Comparison of ENCODE assay signal across 13 mouse cellular contexts in genomic region chr2:167696143-167696542, GRCm38 (mm10). TPM values are rescaled to one million over a fixed set of nuclear protein-coding genes. Genes with fewer than 3 reads are reported as not detected.
A peak's percentile ranks its signal among the peaks of the same experiment; 100 is the strongest.
DNase-seq lines count a peak whose midpoint lies in the region; ATAC-seq and TF ChIP-seq lines count a peak whose summit lies in the region.
"Had no signal": no experiment of that assay in that cellular context is flagged by ENCODE, and none has a peak within 500 bp of the region (broad histone marks: within the 10 kb centered on the region; RNA-seq: fewer than 3 reads in every experiment).

No protein-coding gene starts in this region.

- no peak overlapping the region for H3K4me2 ChIP-seq in heart, embryonic 11.5 days
- H3K4me2 ChIP-seq in lung, embryonic 15.5 days, result no peak overlapping the region
- H3K4me2 ChIP-seq in heart, postnatal 0 days (ENCODE audit: low read depth, low read length), result no peak overlapping the region
- H3K4me2 ChIP-seq in stomach, postnatal 0 days (replicated peaks; ENCODE audit: low read depth), result no peak overlapping the region
- H3K4me2 ChIP-seq: embryonic facial prominence, embryonic 15.5 days; liver, embryonic 13.5 days had no signal

- no peak for TF ChIP-seq EP300 in heart, postnatal 0 days (IDR thresholded peaks at IDR 0.05; ENCODE audit: low read depth)
- TF ChIP-seq EP300 in stomach, postnatal 0 days (optimal IDR thresholded peaks at IDR 0.05), result no peak

- DNase-seq in heart, adult 18-20 months, result peak; percentile 66 to 82
- DNase-seq in lung, postnatal 10 days, result no peak
- no peak for DNase-seq in heart, postnatal 0 days (ENCODE audit: low spot score)
- DNase-seq in stomach, postnatal 0 days (ENCODE audit: low spot score), result no peak
- no peak for DNase-seq in spleen, adult 18-20 months
- DNase-seq in spleen, postnatal 10 days (ENCODE audit: low spot score in 2 of 2), result no peak
- DNase-seq: cerebellum, postnatal 14 days; liver, embryonic 13.5 days; thymus, postnatal 14 days had no signal

- no peak overlapping the region for H3K27ac ChIP-seq in heart, embryonic 11.5 days (ENCODE audit: low read depth, low read length)
- peak overlapping the region; percentile 10; the same call in 1 of the 2 replicates for H3K27ac ChIP-seq in lung, embryonic 15.5 days
- H3K27ac ChIP-seq in heart, postnatal 0 days (ENCODE audit: low read depth), result peak overlapping the region; percentile 43
- peak overlapping the region; percentile 63 for H3K27ac ChIP-seq in stomach, postnatal 0 days (replicated peaks)
- H3K27ac ChIP-seq: embryonic facial prominence, embryonic 15.5 days; liver, embryonic 13.5 days had no signal

- peaks cover 8% of the 10 kb centered on the region for H3K4me1 ChIP-seq in heart, embryonic 11.5 days (ENCODE audit: control insufficient read depth, insufficient read depth, low read length)
- H3K4me1 ChIP-seq in lung, embryonic 15.5 days, result peaks cover 29% of the 10 kb centered on the region
- H3K4me1 ChIP-seq in heart, postnatal 0 days (ENCODE audit: control insufficient read depth, insufficient read depth), result peaks cover 16% of the 10 kb centered on the region
- H3K4me1 ChIP-seq in stomach, postnatal 0 days (replicated peaks; ENCODE audit: control insufficient read depth, insufficient read depth), result no peaks in the 10 kb centered on the region

- WGBS in heart, embryonic 11.5 days (ENCODE audit: insufficient replicate concordance), result 86% methylated on average over 7 of the region's 7 CpGs
- WGBS in lung, embryonic 15.5 days, result 76% methylated on average over 7 of the region's 7 CpGs
- WGBS in heart, postnatal 0 days, result 52% methylated on average over 7 of the region's 7 CpGs
- 68% methylated on average over 7 of the region's 7 CpGs for WGBS in stomach, postnatal 0 days

- H3K9ac ChIP-seq in heart, embryonic 11.5 days (ENCODE audit: low read depth, low read length), result no peak overlapping the region
- H3K9ac ChIP-seq in lung, embryonic 15.5 days, result no peak overlapping the region
- no peak overlapping the region for H3K9ac ChIP-seq in heart, postnatal 0 days (replicated peaks; ENCODE audit: low read depth, low read length)
- peak overlapping the region; percentile 23; the same call in 1 of the 2 replicates for H3K9ac ChIP-seq in stomach, postnatal 0 days (ENCODE audit: low read length)
- H3K9ac ChIP-seq: embryonic facial prominence, embryonic 15.5 days; liver, embryonic 13.5 days had no signal

- ATAC-seq in heart, embryonic 11.5 days (replicated peaks; ENCODE audit: insufficient number of reproducible peaks, low FRiP score, low TSS enrichment), result no peak
- ATAC-seq in lung, embryonic 15.5 days (ENCODE audit: borderline replicate concordance, extremely low read depth, low FRiP score, low TSS enrichment), result no peak
- ATAC-seq in heart, postnatal 0 days (ENCODE audit: insufficient read depth, low read depth), result peak; percentile 7; the same call in 1 of the 2 replicates
- ATAC-seq in stomach, postnatal 0 days (ENCODE audit: low FRiP score, low TSS enrichment), result no peak
- ATAC-seq: Patski had no signal

- no peaks in the 10 kb centered on the region; the same call in 1 of the 2 replicates for H3K27me3 ChIP-seq in heart, embryonic 11.5 days (ENCODE audit: control insufficient read depth, insufficient read depth, low read length)
- no peaks in the 10 kb centered on the region for H3K27me3 ChIP-seq in lung, embryonic 15.5 days
- H3K27me3 ChIP-seq in heart, postnatal 0 days (ENCODE audit: control insufficient read depth, insufficient read depth, low read length), result no peaks in the 10 kb centered on the region
- H3K27me3 ChIP-seq in stomach, postnatal 0 days (ENCODE audit: control insufficient read depth, insufficient read depth, low read length), result no peaks in the 10 kb centered on the region
- H3K27me3 ChIP-seq: embryonic facial prominence, embryonic 15.5 days; Patski had no signal

- TF ChIP-seq CTCF in heart, postnatal 0 days (IDR thresholded peaks at IDR 0.05; ENCODE audit: low read depth), result no peak
- TF ChIP-seq CTCF in stomach, postnatal 0 days (IDR thresholded peaks at IDR 0.05; ENCODE audit: low read depth), result no peak

- no peaks in the 10 kb centered on the region for H3K9me3 ChIP-seq in heart, embryonic 11.5 days (replicated peaks; ENCODE audit: control insufficient read depth, low read length)
- H3K9me3 ChIP-seq in lung, embryonic 15.5 days, result no peaks in the 10 kb centered on the region
- no peaks in the 10 kb centered on the region for H3K9me3 ChIP-seq in heart, postnatal 0 days (replicated peaks; ENCODE audit: control insufficient read depth, low read length)
- no peaks in the 10 kb centered on the region for H3K9me3 ChIP-seq in stomach, postnatal 0 days (ENCODE audit: control insufficient read depth, low read length)
- H3K9me3 ChIP-seq: embryonic facial prominence, embryonic 15.5 days; liver, embryonic 13.5 days had no signal

- no peaks in the 10 kb centered on the region for H3K36me3 ChIP-seq in heart, embryonic 11.5 days (ENCODE audit: control insufficient read depth, insufficient read depth, low read length)
- peaks cover 34% of the 10 kb centered on the region for H3K36me3 ChIP-seq in lung, embryonic 15.5 days
- H3K36me3 ChIP-seq in heart, postnatal 0 days (replicated peaks; ENCODE audit: control insufficient read depth, insufficient read depth, low read length), result no peaks in the 10 kb centered on the region
- no peaks in the 10 kb centered on the region for H3K36me3 ChIP-seq in stomach, postnatal 0 days (ENCODE audit: control insufficient read depth, insufficient read depth, low read length)
- H3K36me3 ChIP-seq: embryonic facial prominence, embryonic 15.5 days; liver, embryonic 13.5 days had no signal

- no peak overlapping the region for H3K4me3 ChIP-seq in heart, embryonic 11.5 days (ENCODE audit: low read depth, low read length)
- H3K4me3 ChIP-seq in lung, embryonic 15.5 days, result no peak overlapping the region
- H3K4me3 ChIP-seq in heart, postnatal 0 days (ENCODE audit: low read depth, low read length), result no peak overlapping the region
- no peak overlapping the region for H3K4me3 ChIP-seq in stomach, postnatal 0 days (ENCODE audit: low read depth, low read length)
- H3K4me3 ChIP-seq: embryonic facial prominence, embryonic 15.5 days; liver, embryonic 13.5 days had no signal

RNA-seq across cellular contexts. Expression of gene Tmem189, which starts 6.5 kb away (rescaled TPM):
- 10 to 100 TPM; 22.0 to 23.0 TPM for total RNA-seq in heart, adult 18-20 months (2021)
- 38.2 and 38.7 TPM in 2 replicates for polyA plus RNA-seq in heart, embryonic 11.5 days (2014; fragmentation: Nextera tagmentation; extraction: Ambion mirVana)
- polyA plus RNA-seq in lung, embryonic 15.5 days (2015; fragmentation: Nextera tagmentation; extraction: Ambion mirVana), result 41.7 and 43.8 TPM in 2 replicates
- total RNA-seq in heart, postnatal 0 days (2014; rRNA removed; ENCODE audit: low replicate concordance), result 76.8 and 84.3 TPM in 2 replicates
- 37.6 and 39.3 TPM in 2 replicates for polyA plus RNA-seq in heart, postnatal 0 days (2015; fragmentation: Nextera tagmentation; extraction: Ambion mirVana)
- polyA plus RNA-seq in stomach, postnatal 0 days (2015; fragmentation: Nextera tagmentation; extraction: Ambion mirVana), result 74.6 and 85.7 TPM in 2 replicates

RNA-seq across cellular contexts. Expression of gene Cebpb, which starts 7.4 kb away (rescaled TPM):
- 100 to 1,000 TPM; 127 to 160 TPM for total RNA-seq in heart, adult 18-20 months (2021)
- polyA plus RNA-seq in heart, embryonic 11.5 days (2014; fragmentation: Nextera tagmentation; extraction: Ambion mirVana), result 8.0 and 8.2 TPM in 2 replicates
- 61.4 and 68.1 TPM in 2 replicates for polyA plus RNA-seq in lung, embryonic 15.5 days (2015; fragmentation: Nextera tagmentation; extraction: Ambion mirVana)
- 43.5 and 50.8 TPM in 2 replicates for total RNA-seq in heart, postnatal 0 days (2014; rRNA removed; ENCODE audit: low replicate concordance)
- 4.9 and 5.8 TPM in 2 replicates for polyA plus RNA-seq in heart, postnatal 0 days (2015; fragmentation: Nextera tagmentation; extraction: Ambion mirVana)
- polyA plus RNA-seq in stomach, postnatal 0 days (2015; fragmentation: Nextera tagmentation; extraction: Ambion mirVana), result 55.0 and 60.2 TPM in 2 replicates

RNA-seq across cellular contexts. Expression of gene Gm20431, which starts 34.8 kb away (rescaled TPM):
- total RNA-seq in heart, adult 18-20 months (2021), result 10 to 100 TPM in 1 of 2 experiments, 1 to 10 TPM in 1; 9.3 to 17.0 TPM
- polyA plus RNA-seq in heart, embryonic 11.5 days (2014; fragmentation: Nextera tagmentation; extraction: Ambion mirVana), result 1.9 and 5.2 TPM in 2 replicates
- 3.2 and 3.5 TPM in 2 replicates for polyA plus RNA-seq in lung, embryonic 15.5 days (2015; fragmentation: Nextera tagmentation; extraction: Ambion mirVana)
- total RNA-seq in heart, postnatal 0 days (2014; rRNA removed; ENCODE audit: low replicate concordance), result 5.8 and 25.5 TPM in 2 replicates
- polyA plus RNA-seq in heart, postnatal 0 days (2015; fragmentation: Nextera tagmentation; extraction: Ambion mirVana), result 2.7 and 5.1 TPM in 2 replicates
- 13.4 and 14.1 TPM in 2 replicates for polyA plus RNA-seq in stomach, postnatal 0 days (2015; fragmentation: Nextera tagmentation; extraction: Ambion mirVana)
- polyA plus RNA-seq: liver, embryonic 13.5 days had no signal

Comparison
In these comparisons a context has a peak if more than half of its experiments do, and no peak if none do; other contexts are left out.
1. DNase-seq: peak in heart, adult 18-20 months (2 of 2); none in lung, postnatal 10 days (single experiment), heart, postnatal 0 days (single experiment), stomach, postnatal 0 days (single experiment), spleen, adult 18-20 months (0 of 2) and spleen, postnatal 10 days (0 of 2).